9 mouse cellular contexts compared by ENCODE assay signal in the genomic region with DNA sequence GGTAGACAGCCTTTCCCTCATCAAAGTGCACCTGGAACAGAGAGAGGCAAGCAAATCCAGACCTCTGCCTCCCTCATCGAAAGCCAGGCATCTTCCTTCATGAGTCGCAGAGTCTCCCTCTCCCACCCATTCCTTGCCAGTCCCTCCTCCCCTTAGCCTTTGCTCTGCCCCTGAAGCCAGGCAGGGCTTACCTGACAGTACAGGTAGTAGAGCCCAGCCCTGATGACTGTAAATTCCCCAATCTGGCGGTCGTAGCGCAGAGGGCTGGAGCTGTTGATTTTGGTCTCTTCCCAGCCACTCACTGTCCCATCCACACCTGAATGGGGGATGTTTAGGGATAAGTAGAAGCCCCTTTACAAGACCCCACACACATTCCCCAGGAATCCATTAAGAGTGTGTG. TPM values are rescaled to one million over a fixed set of nuclear protein-coding genes. Genes with fewer than 3 reads are reported as not detected.
DNase-seq lines count a peak whose midpoint lies in the region; ATAC-seq and TF ChIP-seq lines count a peak whose summit lies in the region.
"Had no signal": no experiment of that assay in that cellular context is flagged by ENCODE, and none has a peak within 500 bp of the region (broad histone marks: within the 10 kb centered on the region; RNA-seq: fewer than 3 reads in every experiment).

No protein-coding gene starts in this region.

- H3K4me1 ChIP-seq in kidney, embryonic 16.5 days (ENCODE audit: insufficient read depth, low read length): peaks cover 27% of the 10 kb centered on the region
- H3K4me1 ChIP-seq in ES-Bruce4 (ENCODE audit: control insufficient read depth, insufficient read depth, low read length): no peaks in the 10 kb centered on the region
- H3K4me1 ChIP-seq in limb, embryonic 10.5 days: peaks cover 28% of the 10 kb centered on the region

- peak overlapping the region; percentile 99 for H3K27ac ChIP-seq in gastrocnemius, adult 2 months
- no peak overlapping the region for H3K27ac ChIP-seq in kidney, embryonic 16.5 days (ENCODE audit: low read length)
- H3K27ac ChIP-seq in ES-Bruce4 (ENCODE audit: insufficient read depth, low read length): peak overlapping the region; percentile 65
- peak overlapping the region; percentile 44; the same call in 1 of the 2 replicates for H3K27ac ChIP-seq in limb, embryonic 10.5 days

- no peak for DNase-seq in gastrocnemius, adult 2 months
- no peak for DNase-seq in gastrocnemius, postnatal 10 days
- DNase-seq in kidney, postnatal 10 days: no peak
- DNase-seq in limb, embryonic 10.5 days (ENCODE audit: low spot score): no peak
- no peak for DNase-seq in layer of hippocampus, postnatal 10 days (ENCODE audit: low spot score in 2 of 2)
- DNase-seq in right cerebral cortex, postnatal 10 days (ENCODE audit: low spot score in 2 of 2): no peak
- DNase-seq: embryo, embryonic 11 days had no signal

- no peak for TF ChIP-seq POLR2A in ES-Bruce4 (IDR thresholded peaks at IDR 0.05; ENCODE audit: insufficient read depth, low read length)

- H3K4me2 ChIP-seq in kidney, embryonic 16.5 days (replicated peaks; ENCODE audit: low read depth, low read length): no peak overlapping the region

- peak overlapping the region; percentile 72 for H3K4me3 ChIP-seq in gastrocnemius, adult 2 months
- no peak overlapping the region for H3K4me3 ChIP-seq in kidney, embryonic 16.5 days (ENCODE audit: low read length)
- H3K4me3 ChIP-seq in ES-Bruce4 (ENCODE audit: low read depth, low read length): peak overlapping the region; percentile 31
- H3K4me3 ChIP-seq in limb, embryonic 10.5 days: no peak overlapping the region

- WGBS in kidney, embryonic 16.5 days: 59% methylated on average over 5 of the region's 5 CpGs
- WGBS in limb, embryonic 10.5 days: 51% methylated on average over 5 of the region's 5 CpGs

- no peak for ATAC-seq in kidney, embryonic 16.5 days (ENCODE audit: low FRiP score, low TSS enrichment)

- no peaks in the 10 kb centered on the region for H3K36me3 ChIP-seq in kidney, embryonic 16.5 days (ENCODE audit: insufficient read depth, low read length)
- no peaks in the 10 kb centered on the region for H3K36me3 ChIP-seq in ES-Bruce4 (ENCODE audit: control insufficient read depth, insufficient read depth, low read length, poor library complexity, severe bottlenecking)
- no peaks in the 10 kb centered on the region for H3K36me3 ChIP-seq in limb, embryonic 10.5 days

- intact Hi-C loops in gastrocnemius, adult 2 months (cut with DNase I): no loop called here

- no peaks in the 10 kb centered on the region for H3K27me3 ChIP-seq in kidney, embryonic 16.5 days (ENCODE audit: insufficient read depth, low read length)
- H3K27me3 ChIP-seq in ES-Bruce4 (ENCODE audit: control insufficient read depth, insufficient read depth, low read length, poor library complexity, severe bottlenecking): no peaks in the 10 kb centered on the region
- peaks cover 15% of the 10 kb centered on the region for H3K27me3 ChIP-seq in limb, embryonic 10.5 days (ENCODE audit: low read depth, poor library complexity, severe bottlenecking)

- peak overlapping the region; percentile 45; the same call in 1 of the 2 replicates for H3K9ac ChIP-seq in kidney, embryonic 16.5 days (replicated peaks; ENCODE audit: low read length)
- peak overlapping the region; percentile 85 for H3K9ac ChIP-seq in ES-Bruce4 (ENCODE audit: low read depth, poor library complexity, severe bottlenecking)

- no peak for TF ChIP-seq CTCF in gastrocnemius, adult 2 months (IDR thresholded peaks at IDR 0.05)
- no peak for TF ChIP-seq CTCF in ES-Bruce4 (IDR thresholded peaks at IDR 0.05; ENCODE audit: low read depth, low read length)

- no peaks in the 10 kb centered on the region for H3K9me3 ChIP-seq in kidney, embryonic 16.5 days (ENCODE audit: low read length)
- H3K9me3 ChIP-seq in ES-Bruce4 (replicated peaks; ENCODE audit: control insufficient read depth, insufficient read depth, low read length, poor library complexity, severe bottlenecking): no peaks in the 10 kb centered on the region
- no peaks in the 10 kb centered on the region for H3K9me3 ChIP-seq in limb, embryonic 10.5 days (replicated peaks)

- TF ChIP-seq EP300 in ES-Bruce4 (IDR thresholded peaks at IDR 0.05; ENCODE audit: insufficient read depth, low read depth, low read length): no peak

RNA-seq across cellular contexts. Expression of a gene that starts 1.5 kb away (rescaled TPM):
- total RNA-seq in gastrocnemius, adult 2 months (2021): 1 to 10 TPM in 1 of 2 experiments, under 1 TPM in 1; 0.64 to 1.1 TPM
- total RNA-seq in gastrocnemius, postnatal 10 days (2021): 1 to 10 TPM; 1.6 to 2.1 TPM
- 0.66 and 1.2 TPM in 2 replicates for polyA plus RNA-seq in kidney, embryonic 16.5 days (2015; fragmentation: Nextera tagmentation; extraction: Ambion mirVana)
- 1.3 and 2.9 TPM in 2 replicates for polyA plus RNA-seq in ES-Bruce4 (2011; ENCODE audit: insufficient read depth, insufficient read length, low read depth, missing spikeins)
- polyA plus RNA-seq in limb, embryonic 10.5 days (2016; fragmentation: Nextera tagmentation; extraction: Ambion mirVana): 0.20 and 0.45 TPM in 2 replicates
- 1 to 10 TPM; 1.1 to 1.2 TPM for total RNA-seq in layer of hippocampus, postnatal 10 days (2021)

RNA-seq across cellular contexts. Expression of a gene that starts 5.2 kb away (rescaled TPM):
- 10 to 100 TPM; 25.4 to 28.1 TPM for total RNA-seq in gastrocnemius, adult 2 months (2021)
- 10 to 100 TPM; 29.5 to 36.0 TPM for total RNA-seq in gastrocnemius, postnatal 10 days (2021)
- 96.5 and 98.4 TPM in 2 replicates for polyA plus RNA-seq in kidney, embryonic 16.5 days (2015; fragmentation: Nextera tagmentation; extraction: Ambion mirVana)
- 198 and 221 TPM in 2 replicates for polyA plus RNA-seq in ES-Bruce4 (2011; ENCODE audit: insufficient read depth, insufficient read length, low read depth, missing spikeins)
- 149 and 151 TPM in 2 replicates for polyA plus RNA-seq in limb, embryonic 10.5 days (2016; fragmentation: Nextera tagmentation; extraction: Ambion mirVana)
- total RNA-seq in layer of hippocampus, postnatal 10 days (2021): 10 to 100 TPM; 88.0 to 98.7 TPM

RNA-seq across cellular contexts. Expression of a gene that starts 8.6 kb away (rescaled TPM):
- total RNA-seq in gastrocnemius, adult 2 months (2021): 10 to 100 TPM in 1 of 2 experiments, 1 to 10 TPM in 1; 6.5 to 10.6 TPM
- 10 to 100 TPM; 15.9 to 17.6 TPM for total RNA-seq in gastrocnemius, postnatal 10 days (2021)
- polyA plus RNA-seq in kidney, embryonic 16.5 days (2015; fragmentation: Nextera tagmentation; extraction: Ambion mirVana): 8.8 and 11.5 TPM in 2 replicates
- 3.4 and 4.1 TPM in 2 replicates for polyA plus RNA-seq in ES-Bruce4 (2011; ENCODE audit: insufficient read depth, insufficient read length, low read depth, missing spikeins)
- polyA plus RNA-seq in limb, embryonic 10.5 days (2016; fragmentation: Nextera tagmentation; extraction: Ambion mirVana): 3.0 and 4.2 TPM in 2 replicates
- total RNA-seq in layer of hippocampus, postnatal 10 days (2021): 1 to 10 TPM; 6.7 to 8.3 TPM

RNA-seq across cellular contexts. Expression of a gene that starts 8.8 kb away (rescaled TPM):
- 1 to 10 TPM; 1.2 to 1.9 TPM for total RNA-seq in gastrocnemius, adult 2 months (2021)
- 1 to 10 TPM; 2.9 to 4.5 TPM for total RNA-seq in gastrocnemius, postnatal 10 days (2021)
- polyA plus RNA-seq in kidney, embryonic 16.5 days (2015; fragmentation: Nextera tagmentation; extraction: Ambion mirVana): 4.6 and 6.1 TPM in 2 replicates
- polyA plus RNA-seq in ES-Bruce4 (2011; ENCODE audit: insufficient read depth, insufficient read length, low read depth, missing spikeins): 1.9 and 3.6 TPM in 2 replicates
- 0.53 and 0.73 TPM in 2 replicates for polyA plus RNA-seq in limb, embryonic 10.5 days (2016; fragmentation: Nextera tagmentation; extraction: Ambion mirVana)
- total RNA-seq in layer of hippocampus, postnatal 10 days (2021): under 1 TPM; 0.69 to 0.76 TPM

RNA-seq across cellular contexts. Expression of a gene that starts 14.8 kb away (rescaled TPM):
- total RNA-seq in gastrocnemius, adult 2 months (2021): 10 to 100 TPM; 98.0 to 98.5 TPM
- 100 to 1,000 TPM; 216 to 234 TPM for total RNA-seq in gastrocnemius, postnatal 10 days (2021)
- 571 and 587 TPM in 2 replicates for polyA plus RNA-seq in kidney, embryonic 16.5 days (2015; fragmentation: Nextera tagmentation; extraction: Ambion mirVana)
- 1,464 and 1,502 TPM in 2 replicates for polyA plus RNA-seq in ES-Bruce4 (2011; ENCODE audit: insufficient read depth, insufficient read length, low read depth, missing spikeins)
- 678 and 791 TPM in 2 replicates for polyA plus RNA-seq in limb, embryonic 10.5 days (2016; fragmentation: Nextera tagmentation; extraction: Ambion mirVana)
- 100 to 1,000 TPM; 492 to 501 TPM for total RNA-seq in layer of hippocampus, postnatal 10 days (2021)

Comparison
In these comparisons a context has a peak if more than half of its experiments do, and no peak if none do; other contexts are left out.
1. H3K4me3 ChIP-seq: peak in gastrocnemius, adult 2 months (single experiment) and ES-Bruce4 (single experiment); none in kidney, embryonic 16.5 days (single experiment) and limb, embryonic 10.5 days (single experiment).